Mouse (Mus musculus) CH12.LX (cell line): ENCODE measurements at regions not wholly inside any gene's neighbourhood (a gene's known extent, or its start where the extent isn't known, plus 50 kb on each side); places are given as distances from the start of the nearest gene placed in this dataset.

ENCODE experiments used
- DNase-seq: peaks from one replicate; pipeline ENCODE4 v3.0.0-alpha.2; 2013; ENCODE audit errors: extremely low read depth
- H3K27ac ChIP-seq: 2 replicates; pipeline ENCODE4 v1.5.1; 2012; ENCODE audit warnings: low read depth, mild to moderate bottlenecking, control low read depth, moderate library complexity; ENCODE audit not compliant: insufficient read depth
- H3K27me3 ChIP-seq: replicated peaks from 2 replicates; pipeline ENCODE3; 2012; ENCODE audit warnings: inconsistent platforms
- H3K36me3 ChIP-seq, 2 experiments: replicated peaks in 1 of 2; 2 replicates each; pipeline versions ENCODE3 to v1.6.1; 2012; ENCODE audit warnings: inconsistent platforms in 1 of 2, low read length in 1 of 2, mild to moderate bottlenecking in 1 of 2, mixed read lengths in 1 of 2, moderate library complexity in 1 of 2; ENCODE audit not compliant: control insufficient read depth in 1 of 2, insufficient read depth in 1 of 2
- H3K4me1 ChIP-seq, 2 experiments: 2 replicates each; pipeline ENCODE4 v1.6.1; 2012; ENCODE audit warnings: inconsistent platforms in 1 of 2, moderate library complexity in 1 of 2; ENCODE audit not compliant: insufficient read depth in 2 of 2, control insufficient read depth in 1 of 2
- H3K4me2 ChIP-seq: 2 replicates; pipeline ENCODE4 v1.6.1; 2012; ENCODE audit warnings: low read depth, mild to moderate bottlenecking, control low read depth; ENCODE audit not compliant: poor library complexity, insufficient read depth, severe bottlenecking
- H3K4me3 ChIP-seq, 3 experiments: fragments of 150-350 bp in 1 of 3; sonication (generic) in 1 of 3; replicated peaks in 1 of 3; 2 replicates each; pipeline versions ENCODE3 to v1.5.1; 2011 to 2012; ENCODE audit warnings: low read depth in 2 of 3, low read length in 2 of 3, mild to moderate bottlenecking in 2 of 3, moderate library complexity in 2 of 3, control low read depth in 1 of 3, improper control_type of control experiment in 1 of 3, inconsistent platforms in 1 of 3, mixed read lengths in 1 of 3; ENCODE audit not compliant: poor library complexity in 1 of 3
- H3K79me2 ChIP-seq: replicated peaks from 2 replicates; pipeline ENCODE4 v1.6.1; 2012; ENCODE audit warnings: mild to moderate bottlenecking, moderate library complexity; ENCODE audit not compliant: control insufficient read depth, poor library complexity, insufficient read depth, severe bottlenecking; ENCODE audit errors: extremely low read depth
- H3K9ac ChIP-seq: 2 replicates; pipeline ENCODE4 v1.6.1; 2012; ENCODE audit warnings: low read depth, mild to moderate bottlenecking, control low read depth, moderate library complexity; ENCODE audit not compliant: insufficient read depth
- H3K9me3 ChIP-seq: replicated peaks from 2 replicates; pipeline ENCODE3; 2012; ENCODE audit warnings: low read length, inconsistent platforms, mixed read lengths
- BHLHE40 ChIP-seq: IDR thresholded peaks from 2 replicates; pipeline ENCODE4 v1.6.1; 2011; ENCODE audit warnings: mild to moderate bottlenecking, low read depth, low read length, improper control_type of control experiment
- CHD1 ChIP-seq: IDR thresholded peaks from 2 replicates; pipeline ENCODE4 v1.6.1; 2012; ENCODE audit warnings: low read depth, low read length, improper control_type of control experiment, inconsistent platforms
- CTCF ChIP-seq, 2 experiments: IDR thresholded peaks in 1 of 2; conservative IDR thresholded peaks in 1 of 2; 2 replicates each; pipeline ENCODE4 v1.5.1; 2011 to 2012; ENCODE audit warnings: low read depth in 2 of 2, low read length in 2 of 2, improper control_type of control experiment in 1 of 2, inconsistent platforms in 1 of 2, mild to moderate bottlenecking in 1 of 2, moderate library complexity in 1 of 2
- E2F4 ChIP-seq: IDR thresholded peaks from 2 replicates; pipeline ENCODE4 v1.6.1; 2011; ENCODE audit warnings: low read depth, low read length, improper control_type of control experiment; ENCODE audit not compliant: insufficient replicate concordance
- ELF1 ChIP-seq: IDR thresholded peaks from 2 replicates; pipeline ENCODE4 v1.6.1; 2014; ENCODE audit warnings: low read depth, mild to moderate bottlenecking, inconsistent platforms, low read length, improper control_type of control experiment
- EP300 ChIP-seq: IDR thresholded peaks from 2 replicates; pipeline ENCODE4 v1.6.1; 2011; ENCODE audit warnings: low read length, improper control_type of control experiment
- ETS1 ChIP-seq: conservative IDR thresholded peaks from 2 replicates; pipeline ENCODE4 v1.6.1; 2012; ENCODE audit warnings: low read depth, mild to moderate bottlenecking, inconsistent platforms, low read length, improper control_type of control experiment, moderate library complexity
- GABPA ChIP-seq: IDR thresholded peaks from 2 replicates; pipeline ENCODE4 v1.6.1; 2012; ENCODE audit warnings: low read depth, low read length, improper control_type of control experiment, inconsistent platforms; ENCODE audit not compliant: insufficient replicate concordance
- HCFC1 ChIP-seq: IDR thresholded peaks from 2 replicates; pipeline ENCODE4 v1.6.1; 2012; ENCODE audit warnings: low read depth, mild to moderate bottlenecking, inconsistent platforms, low read length, improper control_type of control experiment
- IRF4 ChIP-seq: IDR thresholded peaks from 2 replicates; pipeline ENCODE4 v1.6.1; 2014; ENCODE audit warnings: low read depth, mild to moderate bottlenecking, inconsistent platforms, low read length, improper control_type of control experiment
- JUN ChIP-seq: IDR thresholded peaks from 2 replicates; pipeline ENCODE4 v1.6.1; 2011; ENCODE audit warnings: low read depth, mild to moderate bottlenecking, low read length, improper control_type of control experiment, moderate library complexity; ENCODE audit not compliant: insufficient read depth
- JUND ChIP-seq: conservative IDR thresholded peaks from 2 replicates; pipeline ENCODE4 v1.6.1; 2011; ENCODE audit warnings: low read depth, low read length, improper control_type of control experiment
- KAT2A ChIP-seq: IDR thresholded peaks from 2 replicates; pipeline ENCODE4 v1.6.1; 2012; ENCODE audit warnings: low read length, improper control_type of control experiment, inconsistent platforms; ENCODE audit not compliant: insufficient replicate concordance
- MAX ChIP-seq: IDR thresholded peaks from 2 replicates; pipeline ENCODE4 v1.6.1; 2011; ENCODE audit warnings: low read length, improper control_type of control experiment
- MAZ ChIP-seq: IDR thresholded peaks from 2 replicates; pipeline ENCODE4 v1.6.1; 2012; ENCODE audit warnings: low read depth, mild to moderate bottlenecking, inconsistent platforms, low read length, improper control_type of control experiment, moderate library complexity
- MEF2A ChIP-seq: IDR thresholded peaks from 2 replicates; pipeline ENCODE4 v1.6.1; 2014; ENCODE audit warnings: low read depth, mild to moderate bottlenecking, inconsistent platforms, low read length, improper control_type of control experiment, borderline replicate concordance
- NRF1 ChIP-seq: IDR thresholded peaks from 2 replicates; pipeline ENCODE4 v1.6.1; 2014; ENCODE audit warnings: low read depth, mild to moderate bottlenecking, inconsistent platforms, low read length, improper control_type of control experiment, moderate library complexity
- PAX5 ChIP-seq: IDR thresholded peaks from 2 replicates; pipeline ENCODE4 v1.6.1; 2012; ENCODE audit warnings: low read length, inconsistent platforms, mixed read lengths
- POLR2A ChIP-seq: IDR thresholded peaks from 2 replicates; pipeline ENCODE4 v1.6.1; 2011; ENCODE audit warnings: low read depth, mild to moderate bottlenecking, improper control_type of control experiment, low read length
- POLR2AphosphoS2 ChIP-seq: IDR thresholded peaks from 2 replicates; pipeline ENCODE4 v1.6.1; 2011; ENCODE audit warnings: low read depth, low read length, improper control_type of control experiment
- RAD21 ChIP-seq: IDR thresholded peaks from 2 replicates; pipeline ENCODE4 v1.6.1; 2011; ENCODE audit warnings: low read depth, mild to moderate bottlenecking, low read length, improper control_type of control experiment, moderate library complexity
- SIN3A ChIP-seq: IDR thresholded peaks from 2 replicates; pipeline ENCODE4 v1.6.1; 2012; ENCODE audit warnings: low read length, improper control_type of control experiment, inconsistent platforms
- SMC3 ChIP-seq: IDR thresholded peaks from 2 replicates; pipeline ENCODE4 v1.6.1; 2011; ENCODE audit warnings: low read depth, low read length, improper control_type of control experiment
- TCF12 ChIP-seq: IDR thresholded peaks from 2 replicates; pipeline ENCODE4 v1.6.1; 2014; ENCODE audit warnings: low read depth, mild to moderate bottlenecking, inconsistent platforms, low read length, improper control_type of control experiment
- UBTF ChIP-seq: IDR thresholded peaks from 2 replicates; pipeline ENCODE4 v1.6.1; 2012; ENCODE audit warnings: low read depth, mild to moderate bottlenecking, inconsistent platforms, low read length, improper control_type of control experiment, moderate library complexity
- USF1 ChIP-seq: IDR thresholded peaks from 2 replicates; pipeline ENCODE4 v1.6.1; 2014; ENCODE audit warnings: low read depth, mild to moderate bottlenecking, inconsistent platforms, low read length, improper control_type of control experiment
- USF2 ChIP-seq: conservative IDR thresholded peaks from 2 replicates; pipeline ENCODE4 v1.6.1; 2011; ENCODE audit warnings: low read depth, low read length, improper control_type of control experiment
- ZC3H11A ChIP-seq: IDR thresholded peaks from 2 replicates; pipeline ENCODE4 v1.6.1; 2012; ENCODE audit warnings: low read depth, mild to moderate bottlenecking, inconsistent platforms, low read length, improper control_type of control experiment
- ZKSCAN1 ChIP-seq: IDR thresholded peaks from 2 replicates; pipeline ENCODE4 v1.6.1; 2012; ENCODE audit warnings: low read depth, inconsistent platforms, low read length, improper control_type of control experiment, borderline replicate concordance
- ZMIZ1 ChIP-seq: IDR thresholded peaks from 2 replicates; pipeline ENCODE4 v1.6.1; 2012; ENCODE audit warnings: low read depth, mild to moderate bottlenecking, inconsistent platforms, low read length, improper control_type of control experiment
- ZNF384 ChIP-seq: IDR thresholded peaks from 2 replicates; pipeline ENCODE4 v1.6.1; 2012; ENCODE audit warnings: low read depth, low read length, improper control_type of control experiment, inconsistent platforms
- dilution Hi-C: fragments of 300-500 bp; cut with MboI; formaldehyde crosslinking; loops from 2 replicates; pipeline ENCODE4 v1.14.3; 2020; ENCODE audit warnings: low sequenced_read_pairs; ENCODE audit not compliant: extremely low pct_unique_long_range_greater_than_20kb, extremely low pct_ligation_motif_present
- in situ Hi-C: fragments of 300-500 bp; cut with MboI; formaldehyde crosslinking; loops from 3 replicates; pipeline ENCODE4 v1.14.3; 2019; ENCODE audit warnings: low sequenced_read_pairs, low pct_ligation_motif_present, low pct_unique_long_range_greater_than_20kb, mixed read lengths

DNA sequence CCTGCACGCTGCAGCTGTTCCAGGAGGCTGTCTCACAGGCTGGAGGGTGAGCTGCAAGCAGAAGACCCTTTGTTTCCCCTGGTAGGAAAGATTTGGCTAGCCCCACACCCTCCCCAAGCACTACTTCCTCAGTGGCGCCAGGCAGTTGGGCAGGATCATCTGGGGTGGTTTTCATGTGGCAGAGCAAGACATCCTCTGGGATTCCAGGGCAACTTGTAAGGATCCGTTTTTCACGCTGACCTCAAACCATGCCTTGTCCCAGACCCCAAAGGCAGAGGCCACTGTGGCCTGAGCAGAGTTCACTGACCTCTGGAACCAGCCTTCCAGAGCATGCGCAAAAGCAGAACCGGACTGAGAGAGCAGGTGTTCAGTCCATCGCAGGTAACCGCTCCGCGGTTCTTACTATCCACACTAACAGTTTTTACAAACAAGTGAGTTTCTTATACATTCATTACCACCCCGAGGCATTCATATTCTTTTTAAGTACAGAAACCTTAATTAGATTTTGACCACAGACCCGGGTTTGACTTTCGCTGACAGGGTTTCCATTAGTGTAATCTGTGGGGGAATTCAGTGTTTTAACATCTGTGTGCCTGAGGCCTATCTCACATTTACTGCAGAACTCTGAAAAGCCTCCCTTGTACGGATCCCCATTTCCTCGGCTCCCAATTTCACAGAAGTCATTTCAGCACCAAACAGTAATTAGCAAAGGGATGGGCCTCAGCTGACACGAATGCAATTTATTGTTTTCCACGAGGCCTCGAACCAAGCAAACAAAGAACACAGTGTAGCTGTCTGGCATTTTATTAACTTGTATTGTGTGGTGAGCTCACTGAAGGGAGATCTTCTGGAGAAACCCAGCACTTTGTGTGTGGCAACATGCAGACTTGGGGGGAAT lies 172.9 kb upstream of the Lmo4 start (continued):
- TF ChIP-seq ZC3H11A (no peak), USF2 (no peak), CHD1 (no peak), POLR2A (no peak; the same call in 1 of the 2 replicates), MEF2A (peak; percentile 84), UBTF (no peak), GABPA (no peak), TCF12 (peak; percentile 74), JUN (no peak), SMC3 (no peak), POLR2AphosphoS2 (no peak), CTCF (conservative IDR thresholded peaks at IDR 0.05 in 1 of 2, IDR thresholded peaks at IDR 0.05 in 1 of 2; ENCODE audit: low read depth in 2 of 2, low read length in 2 of 2) (no peak), KAT2A (no peak), NRF1 (peak; percentile 87), ZMIZ1 (no peak), ETS1 (peak; percentile 46; the same call in 1 of the 2 replicates), ZNF384 (no peak), RAD21 (no peak), EP300 (peak; percentile 62), PAX5 (no peak)

DNA sequence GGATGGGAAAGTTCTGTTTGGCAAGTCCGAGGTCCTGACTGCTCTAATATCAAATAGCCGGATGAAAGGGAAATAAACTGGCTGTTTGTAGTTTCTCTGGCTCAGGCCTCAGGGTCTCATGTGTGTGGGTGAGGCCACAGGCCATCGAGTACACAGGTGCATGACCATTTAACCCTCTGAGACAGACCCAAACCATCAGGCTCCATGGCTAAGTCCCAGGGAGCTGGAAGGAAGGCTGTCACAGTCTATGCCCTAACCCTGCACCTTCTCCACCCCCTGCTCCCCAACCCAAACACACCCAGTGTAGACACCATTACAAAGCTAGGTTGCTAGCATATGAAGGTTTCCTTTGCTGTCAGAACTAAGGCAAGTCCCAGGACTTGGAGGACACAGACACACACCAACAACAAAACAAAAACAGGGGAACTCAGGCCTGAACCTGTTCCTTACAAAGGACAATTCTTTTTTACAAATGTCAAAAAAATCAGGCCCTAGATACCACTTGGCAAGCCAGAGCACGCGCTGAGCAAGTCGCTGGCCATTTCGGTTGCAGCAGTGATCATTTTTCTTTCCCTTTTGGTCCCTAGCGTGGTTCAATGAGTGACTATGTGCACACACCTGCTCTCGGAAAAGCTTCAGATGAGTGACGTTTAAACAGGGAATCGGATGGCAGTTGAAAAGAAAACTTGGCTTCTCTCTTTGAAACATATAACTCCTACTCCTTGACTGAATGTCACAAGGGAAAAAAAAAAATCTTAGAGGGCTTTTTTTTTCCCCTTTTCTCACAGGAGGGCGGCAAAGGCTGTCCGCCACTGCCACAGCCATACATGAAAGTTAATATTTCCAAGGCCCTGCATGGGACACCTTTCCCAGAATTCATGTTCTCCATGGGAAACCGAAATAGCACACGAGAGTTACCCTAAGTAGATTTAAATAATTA lies 171.7 kb upstream of the Lmo4 start:
- Histone ChIP-seq H3K9ac (peak overlapping the region; percentile 35), H3K9me3 (no peaks in the 10 kb centered on the region), H3K27ac (peak overlapping the region; percentile 88), H3K36me3 (no peaks in the 10 kb centered on the region), H3K27me3 (no peaks in the 10 kb centered on the region), H3K4me3 (peak overlapping the region in 1 of 3 experiments; percentile 6), H3K79me2 (no peaks in the 10 kb centered on the region), H3K4me2 (peak overlapping the region; percentile 37), H3K4me1 (peaks cover 29 to 80% of the 10 kb centered on the region in 2 experiments)
- dilution Hi-C loops (no loop called here), in situ Hi-C loops (loop anchor here (10.0 to 25.0 kb wide), 2 partner anchors 172 to 764 kb away; partner anchors contain the start of gene Lmo4)
- DNase-seq, result peak; percentile 62
- no peak for TF ChIP-seq UBTF
- peak; percentile 14 for TF ChIP-seq IRF4
- TF ChIP-seq JUND, result no peak
- 0 out of 2 replicates have a peak, but pooled peaks have one; percentile 54 for TF ChIP-seq E2F4
- TF ChIP-seq SMC3, result no peak
- TF ChIP-seq TCF12, result peak; percentile 23; the same call in 1 of the 2 replicates
- no peak; the same call in 1 of the 2 replicates for TF ChIP-seq POLR2A
- TF ChIP-seq GABPA, result no peak
- no peak for TF ChIP-seq USF1
- TF ChIP-seq MAX, result peak; percentile 64; the same call in 1 of the 2 replicates
- TF ChIP-seq SIN3A, result peak; percentile 50
- TF ChIP-seq ZC3H11A, result no peak
- no peak for TF ChIP-seq USF2
- no peak for TF ChIP-seq CTCF (conservative IDR thresholded peaks at IDR 0.05 in 1 of 2, IDR thresholded peaks at IDR 0.05 in 1 of 2; ENCODE audit: low read depth in 2 of 2, low read length in 2 of 2)
- no peak for TF ChIP-seq ZKSCAN1
- 0 out of 2 replicates have a peak, but pooled peaks have one; percentile 20 for TF ChIP-seq ELF1
- peak; percentile 24 for TF ChIP-seq ETS1
- TF ChIP-seq MAZ, result 0 out of 2 replicates have a peak, but pooled peaks have one; percentile 11
- peak; percentile 10; the same call in 1 of the 2 replicates for TF ChIP-seq HCFC1
- TF ChIP-seq BHLHE40, result peak; percentile 37
